Mouse (Mus musculus) hindbrain, embryonic 16.5 days (tissue): ENCODE data around the gene 2310034G01Rik. TPM values are rescaled to one million over a fixed set of nuclear protein-coding genes. Genes with fewer than 3 reads are reported as not detected.
A peak's percentile ranks its signal among the peaks of the same experiment; 100 is the strongest.

Source experiments
- ATAC-seq: fragments of 200-750 bp; cut with Nextera tagmentation; 2 replicates; pipeline ENCODE4 v1.8.0; 2017; ENCODE audit warnings: moderate TSS enrichment, moderate library complexity
- H3K27ac ChIP-seq: fragments of 300-500 bp; sonication (generic); 2 replicates; pipeline ENCODE4 v1.5.1; 2014; ENCODE audit warnings: low read depth, mild to moderate bottlenecking, control low read depth, low read length, moderate library complexity
- H3K27me3 ChIP-seq: fragments of 300-500 bp; sonication (generic); replicated peaks from 2 replicates; pipeline ENCODE4 v1.6.1; 2014; ENCODE audit warnings: low read length; ENCODE audit not compliant: control insufficient read depth, insufficient read depth
- H3K36me3 ChIP-seq: fragments of 300-500 bp; sonication (generic); 2 replicates; pipeline ENCODE4 v1.6.1; 2014; ENCODE audit warnings: mild to moderate bottlenecking, low read length, moderate library complexity, mixed read lengths; ENCODE audit not compliant: control insufficient read depth, insufficient read depth
- H3K4me1 ChIP-seq: fragments of 300-500 bp; sonication (generic); 2 replicates; pipeline ENCODE4 v1.6.1; 2014; ENCODE audit warnings: low read depth, low read length; ENCODE audit not compliant: control insufficient read depth, insufficient read depth
- H3K4me2 ChIP-seq: fragments of 300-500 bp; sonication (generic); 2 replicates; pipeline ENCODE4 v1.6.1; 2014; ENCODE audit warnings: mild to moderate bottlenecking, low read length, control low read depth, moderate library complexity
- H3K4me3 ChIP-seq: fragments of 300-500 bp; sonication (generic); 2 replicates; pipeline ENCODE4 v1.5.1; 2014; ENCODE audit warnings: mild to moderate bottlenecking, low read length, control low read depth, moderate library complexity
- H3K9ac ChIP-seq: fragments of 300-500 bp; sonication (generic); 2 replicates; pipeline ENCODE4 v1.6.1; 2014; ENCODE audit warnings: low read depth, mild to moderate bottlenecking, control low read depth, low read length, moderate library complexity
- H3K9me3 ChIP-seq: fragments of 300-500 bp; sonication (generic); 2 replicates; pipeline ENCODE4 v1.6.1; 2014; ENCODE audit warnings: mild to moderate bottlenecking, low read length, moderate library complexity; ENCODE audit not compliant: control insufficient read depth
- WGBS: fragments of 180-500 bp; shearing (Covaris S2); extraction: QIAGEN DNeasy Blood & Tissue Kit; methylation state at CpG from one replicate; pipeline ENCODE4 v1.1.7; 2014; 5-methylcytosine and 5-hydroxymethylcytosine counted together
- polyA plus RNA-seq: library from polyadenylated mRNA; unstranded; fragments of >200 nt; fragmentation: Nextera tagmentation; extraction: Ambion mirVana; gene quantifications from 2 replicates; pipeline ENCODE4 v1.2.1, GENCODE M21; 2015

Gene 2310034G01Rik
- polyA plus RNA-seq, 1 experiment from 2014 or later, result 2.4 TPM

- H3K9ac ChIP-seq, result peak overlapping the region; percentile 76
- 4% methylated on average over 28 of the region's 29 CpGs for WGBS
- no peaks in the 10 kb centered on the region for H3K27me3 ChIP-seq
- peak overlapping the region; percentile 59 for H3K4me3 ChIP-seq
- peaks cover 12% of the 10 kb centered on the region for H3K36me3 ChIP-seq
- H3K4me1 ChIP-seq, result peaks cover 62% of the 10 kb centered on the region
- peak overlapping the region; percentile 92 for H3K4me2 ChIP-seq
- ATAC-seq, result peak; percentile 21
- H3K9me3 ChIP-seq, result no peaks in the 10 kb centered on the region
- H3K27ac ChIP-seq, result peak overlapping the region; percentile 95
Observed at GRCm38 (mm10) chr19:46326019-46326755, 23.9 kb downstream of the 2310034G01Rik start.

- H3K4me2 ChIP-seq, result peak overlapping the region; percentile 92
- H3K9ac ChIP-seq, result peak overlapping the region; percentile 44; the same call in 1 of the 2 replicates
- H3K9me3 ChIP-seq, result no peaks in the 10 kb centered on the region
- no peak overlapping the region for H3K27ac ChIP-seq
- H3K4me1 ChIP-seq, result peaks cover 60% of the 10 kb centered on the region
- WGBS, result 72% methylated on average over 5 of the region's 5 CpGs
- 0 out of 2 replicates have a peak, but pooled peaks cover 2% of the 10 kb centered on the region for H3K36me3 ChIP-seq
- peak overlapping the region; percentile 59 for H3K4me3 ChIP-seq
- ATAC-seq, result no peak
- no peaks in the 10 kb centered on the region; the same call in 1 of the 2 replicates for H3K27me3 ChIP-seq
Observed at GRCm38 (mm10) chr19:46324918-46325317, 25.2 kb downstream of the 2310034G01Rik start.

GRCm38 (mm10) chr19:46324366-46324765 is 25.7 kb downstream of the 2310034G01Rik start:
- 76% methylated on average over 11 of the region's 11 CpGs for WGBS
- H3K4me1 ChIP-seq, result peaks cover 58% of the 10 kb centered on the region
- ATAC-seq, result no peak

GRCm38 (mm10) chr19:46323716-46324115 is 26.4 kb downstream of the 2310034G01Rik start:
- no peak for ATAC-seq
- Histone ChIP-seq H3K36me3 (0 out of 2 replicates have a peak, but pooled peaks cover 2% of the 10 kb centered on the region), H3K27ac (no peak overlapping the region), H3K4me3 (no peak overlapping the region), H3K27me3 (peaks cover 3% of the 10 kb centered on the region; the same call in 1 of the 2 replicates), H3K4me2 (no peak overlapping the region), H3K9me3 (no peaks in the 10 kb centered on the region), H3K9ac (no peak overlapping the region), H3K4me1 (peaks cover 60% of the 10 kb centered on the region)
- 76% methylated on average over 5 of the region's 5 CpGs for WGBS

More at GRCm38 (mm10) chr19:46324366-46324765, 25.7 kb downstream of the 2310034G01Rik start:
- H3K9ac ChIP-seq, result peak overlapping the region; percentile 22; the same call in 1 of the 2 replicates
- H3K27me3 ChIP-seq, result no peaks in the 10 kb centered on the region; the same call in 1 of the 2 replicates
- H3K9me3 ChIP-seq, result no peaks in the 10 kb centered on the region
- no peak overlapping the region for H3K4me3 ChIP-seq
- 0 out of 2 replicates have a peak, but pooled peaks cover 2% of the 10 kb centered on the region for H3K36me3 ChIP-seq
- no peak overlapping the region for H3K27ac ChIP-seq
- peak overlapping the region; percentile 92 for H3K4me2 ChIP-seq

GRCm38 (mm10) chr19:46322996-46323572 is 27.0 kb downstream of the 2310034G01Rik start:
- 82% methylated on average over 13 of the region's 13 CpGs for WGBS
- ATAC-seq, result no peak
- Histone ChIP-seq H3K4me2 (no peak overlapping the region), H3K27me3 (peaks cover 3% of the 10 kb centered on the region; the same call in 1 of the 2 replicates), H3K27ac (no peak overlapping the region), H3K9me3 (no peaks in the 10 kb centered on the region), H3K36me3 (0 out of 2 replicates have a peak, but pooled peaks cover 2% of the 10 kb centered on the region), H3K4me1 (peaks cover 65% of the 10 kb centered on the region), H3K4me3 (no peak overlapping the region), H3K9ac (peak overlapping the region; percentile 23)

GRCm38 (mm10) chr19:46322144-46322995 is 27.7 kb downstream of the 2310034G01Rik start:
- Histone ChIP-seq H3K36me3 (0 out of 2 replicates have a peak, but pooled peaks cover 2% of the 10 kb centered on the region), H3K4me1 (peaks cover 65% of the 10 kb centered on the region), H3K27me3 (peaks cover 3% of the 10 kb centered on the region; the same call in 1 of the 2 replicates), H3K9ac (peak overlapping the region; percentile 38), H3K27ac (peak overlapping the region; percentile 67), H3K4me3 (no peak overlapping the region), H3K9me3 (no peaks in the 10 kb centered on the region), H3K4me2 (peak overlapping the region; percentile 44)
- no peak for ATAC-seq
- WGBS, result 56% methylated on average over 11 of the region's 11 CpGs

GRCm38 (mm10) chr19:46321101-46321943 is 28.8 kb downstream of the 2310034G01Rik start:
- Histone ChIP-seq H3K36me3 (0 out of 2 replicates have a peak, but pooled peaks cover 2% of the 10 kb centered on the region), H3K9ac (peak overlapping the region; percentile 43), H3K9me3 (no peaks in the 10 kb centered on the region), H3K27ac (peak overlapping the region; percentile 67), H3K4me3 (no peak overlapping the region), H3K4me1 (peaks cover 71% of the 10 kb centered on the region), H3K27me3 (peaks cover 10% of the 10 kb centered on the region), H3K4me2 (peak overlapping the region; percentile 44)
- 15% methylated on average over 6 of the region's 6 CpGs for WGBS
- ATAC-seq, result peak; percentile 19; the same call in 1 of the 2 replicates
